Mouse (Mus musculus) layer of hippocampus, adult 2 months (tissue): ENCODE measurements at regions not wholly inside any gene's neighbourhood (a gene's known extent, or its start where the extent isn't known, plus 50 kb on each side); places are given as distances from the start of the nearest gene placed in this dataset.

ENCODE experiments used
- DNase-seq, 2 experiments: peaks; one replicate each; pipeline ENCODE4 v3.0.0; 2022; ENCODE audit warnings: low spot score in 2 of 2
- H3K27ac ChIP-seq: fragments of 200-600 bp; 2 replicates; pipeline ENCODE4 v1.8.1; 2022
- H3K4me3 ChIP-seq: fragments of 200-600 bp; 2 replicates; pipeline ENCODE4 v1.8.1; 2022; ENCODE audit warnings: mild to moderate bottlenecking
- CTCF ChIP-seq: fragments of 200-600 bp; conservative IDR thresholded peaks from 2 replicates; pipeline ENCODE4 v1.8.1; 2022; ENCODE audit warnings: antibody characterized with exemption, mild to moderate bottlenecking, moderate library complexity

DNA sequence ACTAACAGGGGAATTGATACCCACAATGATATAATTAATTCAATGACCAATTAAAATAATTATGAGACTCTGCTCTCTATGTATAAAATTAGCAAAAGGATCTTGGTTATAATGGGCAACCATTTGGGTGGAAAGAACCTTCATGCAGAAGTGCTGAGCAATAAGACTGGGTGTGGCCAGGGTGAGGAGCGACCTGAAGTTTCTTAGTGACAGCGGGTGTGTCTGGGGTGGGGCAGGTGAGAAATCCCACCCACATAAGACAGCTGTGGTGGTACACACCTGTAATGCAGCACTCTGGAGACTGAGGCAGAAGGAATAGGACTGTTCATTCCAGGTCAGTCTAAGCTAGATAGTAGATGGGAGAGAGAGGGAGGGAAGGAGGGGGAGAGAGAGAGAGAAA lies 51.9 kb upstream of the Ctnnb1 start:
- no peak overlapping the region for H3K4me3 ChIP-seq
- TF ChIP-seq CTCF: no peak
- no peak overlapping the region for H3K27ac ChIP-seq
- no peak for DNase-seq
